Mouse (Mus musculus): ENCODE data around the gene Tk1. TPM values are rescaled to one million over a fixed set of nuclear protein-coding genes. Genes with fewer than 3 reads are reported as not detected.

Tk1 gene
- polyA plus RNA-seq, 1 experiment from 2014 or later, result 45.9 TPM

GRCm38 (mm10) chr11:117858392-117858791 is 32.5 kb upstream of the Tk1 start:
- H3K9ac ChIP-seq (replicated peaks), result no peak overlapping the region
- no peak for ATAC-seq (replicated peaks)
- H3K36me3 ChIP-seq, result peaks cover 17% of the 10 kb centered on the region; the same call in 1 of the 2 replicates
- H3K4me3 ChIP-seq, result no peak overlapping the region
- H3K27me3 ChIP-seq, result peaks cover 24% of the 10 kb centered on the region; the same call in 1 of the 2 replicates
- WGBS, result 57% methylated on average over 3 of the region's 3 CpGs
- no peak overlapping the region for H3K27ac ChIP-seq (replicated peaks)
- no peaks in the 10 kb centered on the region for H3K4me1 ChIP-seq
- no peak overlapping the region for H3K4me2 ChIP-seq (replicated peaks)
- H3K9me3 ChIP-seq, result no peaks in the 10 kb centered on the region

- H3K36me3 ChIP-seq, result peaks cover 22% of the 10 kb centered on the region; the same call in 1 of the 2 replicates
- H3K4me3 ChIP-seq, result no peak overlapping the region
- no peaks in the 10 kb centered on the region for H3K9me3 ChIP-seq
- peaks cover 22% of the 10 kb centered on the region; the same call in 1 of the 2 replicates for H3K27me3 ChIP-seq
- no peak overlapping the region for H3K4me2 ChIP-seq (replicated peaks)
- H3K4me1 ChIP-seq, result no peaks in the 10 kb centered on the region
- H3K9ac ChIP-seq (replicated peaks), result no peak overlapping the region
- H3K27ac ChIP-seq (replicated peaks), result no peak overlapping the region
- 94% methylated on average over 10 of the region's 10 CpGs for WGBS
- no peak for ATAC-seq (replicated peaks)
These were observed 31.6 kb upstream of the Tk1 start for GRCm38 (mm10) chr11:117857462-117857861.

GRCm38 (mm10) chr11:117855975-117856374 is 30.1 kb upstream of the Tk1 start:
- no peak overlapping the region for H3K4me2 ChIP-seq (replicated peaks)
- peaks cover 16% of the 10 kb centered on the region; the same call in 1 of the 2 replicates for H3K27me3 ChIP-seq
- no peak for ATAC-seq (replicated peaks)
- no peak overlapping the region for H3K27ac ChIP-seq (replicated peaks)
- 0 out of 2 replicates have a peak, but pooled peaks cover 2% of the 10 kb centered on the region for H3K4me1 ChIP-seq
- 76% methylated on average over 1 of the region's 1 CpGs for WGBS
- H3K9ac ChIP-seq (replicated peaks), result no peak overlapping the region
- no peak overlapping the region for H3K4me3 ChIP-seq
- no peaks in the 10 kb centered on the region for H3K9me3 ChIP-seq
- peaks cover 22% of the 10 kb centered on the region; the same call in 1 of the 2 replicates for H3K36me3 ChIP-seq

- Histone ChIP-seq H3K36me3 (peaks cover 22% of the 10 kb centered on the region; the same call in 1 of the 2 replicates), H3K27me3 (peaks cover 10% of the 10 kb centered on the region; the same call in 1 of the 2 replicates), H3K4me2 (replicated peaks) (no peak overlapping the region), H3K4me1 (peaks cover 5% of the 10 kb centered on the region), H3K4me3 (no peak overlapping the region), H3K9ac (replicated peaks) (no peak overlapping the region), H3K9me3 (no peaks in the 10 kb centered on the region), H3K27ac (replicated peaks) (no peak overlapping the region)
- no peak for ATAC-seq (replicated peaks)
- WGBS, result 95% methylated on average over 5 of the region's 5 CpGs
These were observed 29.5 kb upstream of the Tk1 start for GRCm38 (mm10) chr11:117855360-117855759.

- H3K4me2 ChIP-seq (replicated peaks), result no peak overlapping the region
These were observed 28.3 kb upstream of the Tk1 start for GRCm38 (mm10) chr11:117854241-117854640.

GRCm38 (mm10) chr11:117852875-117853274 is 27.0 kb upstream of the Tk1 start:
- Histone ChIP-seq H3K27ac (replicated peaks) (no peak overlapping the region), H3K4me1 (peaks cover 24% of the 10 kb centered on the region), H3K4me2 (replicated peaks) (no peak overlapping the region), H3K4me3 (no peak overlapping the region), H3K27me3 (no peaks in the 10 kb centered on the region), H3K9me3 (no peaks in the 10 kb centered on the region), H3K9ac (replicated peaks) (no peak overlapping the region), H3K36me3 (peaks cover 22% of the 10 kb centered on the region; the same call in 1 of the 2 replicates)
- ATAC-seq (replicated peaks), result no peak
- WGBS, result 95% methylated on average over 3 of the region's 3 CpGs

More at GRCm38 (mm10) chr11:117854241-117854640, 28.3 kb upstream of the Tk1 start:
- WGBS, result 93% methylated on average over 9 of the region's 9 CpGs
- H3K9ac ChIP-seq (replicated peaks), result no peak overlapping the region
- H3K36me3 ChIP-seq, result peaks cover 22% of the 10 kb centered on the region; the same call in 1 of the 2 replicates
- no peak overlapping the region for H3K4me3 ChIP-seq
- H3K9me3 ChIP-seq, result no peaks in the 10 kb centered on the region
- H3K4me1 ChIP-seq, result peaks cover 16% of the 10 kb centered on the region
- ATAC-seq (replicated peaks), result no peak
- no peak overlapping the region for H3K27ac ChIP-seq (replicated peaks)
- 0 out of 2 replicates have a peak, but pooled peaks cover under 1% of the 10 kb centered on the region for H3K27me3 ChIP-seq

- Histone ChIP-seq H3K4me2 (replicated peaks) (peak within 1 kb of the TSS; percentile 82), H3K9ac (replicated peaks) (peak within 1 kb of the TSS; percentile 91), H3K27me3 (no peaks in the 10 kb centered on the region), H3K9me3 (no peaks in the 10 kb centered on the region), H3K4me1 (peaks cover 28% of the 10 kb centered on the region), H3K27ac (replicated peaks) (peak within 1 kb of the TSS; percentile 99), H3K36me3 (peaks cover 5% of the 10 kb centered on the region; the same call in 1 of the 2 replicates), H3K4me3 (peak within 1 kb of the TSS; percentile 72)
- under 1% methylated on average over 51 of the region's 51 CpGs for WGBS
- ATAC-seq (replicated peaks), result peak; percentile 95
These were observed 23.2 kb upstream of the Tk1 start, which contains the start of gene Birc5 for GRCm38 (mm10) chr11:117848985-117849671. TSS of gene Birc5 (plus strand) at chr11:117849251.

GRCm38 (mm10) chr11:117848271-117848984 is 22.5 kb upstream of the Tk1 start:
- Histone ChIP-seq H3K36me3 (peaks cover 5% of the 10 kb centered on the region; the same call in 1 of the 2 replicates), H3K9me3 (no peaks in the 10 kb centered on the region), H3K4me2 (replicated peaks) (peak overlapping the region; percentile 82), H3K27me3 (no peaks in the 10 kb centered on the region), H3K27ac (replicated peaks) (peak overlapping the region; percentile 99), H3K4me1 (peaks cover 28% of the 10 kb centered on the region), H3K4me3 (peak overlapping the region; percentile 72), H3K9ac (replicated peaks) (peak overlapping the region; percentile 91)
- ATAC-seq (replicated peaks), result peak; percentile 87
- 8% methylated on average over 19 of the region's 19 CpGs for WGBS

- no peaks in the 10 kb centered on the region for H3K27me3 ChIP-seq
- peak overlapping the region; percentile 91 for H3K9ac ChIP-seq (replicated peaks)
- 79% methylated on average over 7 of the region's 7 CpGs for WGBS
- peaks cover under 1% of the 10 kb centered on the region; the same call in 1 of the 2 replicates for H3K36me3 ChIP-seq
- peaks cover 28% of the 10 kb centered on the region for H3K4me1 ChIP-seq
- peak overlapping the region; percentile 99 for H3K27ac ChIP-seq (replicated peaks)
- H3K4me3 ChIP-seq, result peak overlapping the region; percentile 72
- H3K4me2 ChIP-seq (replicated peaks), result peak overlapping the region; percentile 82
- no peak for ATAC-seq (replicated peaks)
- no peaks in the 10 kb centered on the region for H3K9me3 ChIP-seq
These were observed 21.8 kb upstream of the Tk1 start for GRCm38 (mm10) chr11:117847593-117848215.

- H3K27ac ChIP-seq (replicated peaks), result no peak overlapping the region
- peaks cover 28% of the 10 kb centered on the region for H3K4me1 ChIP-seq
- WGBS, result 63% methylated on average over 5 of the region's 5 CpGs
These were observed 20.7 kb upstream of the Tk1 start for GRCm38 (mm10) chr11:117846640-117847039.

GRCm38 (mm10) chr11:117845651-117846050 is 19.8 kb upstream of the Tk1 start:
- Histone ChIP-seq H3K4me1 (peaks cover 25% of the 10 kb centered on the region), H3K36me3 (no peaks in the 10 kb centered on the region), H3K4me3 (no peak overlapping the region), H3K27me3 (no peaks in the 10 kb centered on the region), H3K9ac (replicated peaks) (no peak overlapping the region), H3K27ac (replicated peaks) (no peak overlapping the region), H3K4me2 (replicated peaks) (no peak overlapping the region), H3K9me3 (no peaks in the 10 kb centered on the region)
- ATAC-seq (replicated peaks), result no peak
- 81% methylated on average over 2 of the region's 2 CpGs for WGBS

More at GRCm38 (mm10) chr11:117846640-117847039, 20.7 kb upstream of the Tk1 start:
- Histone ChIP-seq H3K36me3 (no peaks in the 10 kb centered on the region), H3K9ac (replicated peaks) (no peak overlapping the region), H3K4me2 (replicated peaks) (no peak overlapping the region), H3K27me3 (no peaks in the 10 kb centered on the region), H3K4me3 (no peak overlapping the region), H3K9me3 (no peaks in the 10 kb centered on the region)
- no peak for ATAC-seq (replicated peaks)
